Mouse (Mus musculus): ENCODE measurements around the gene BC051142. TPM values are rescaled to one million over a fixed set of nuclear protein-coding genes. Genes with fewer than 3 reads are reported as not detected.

Gene BC051142
- polyA plus RNA-seq (2012; rRNA removed): 7.4 and 8.7 TPM in 2 replicates

DNA sequence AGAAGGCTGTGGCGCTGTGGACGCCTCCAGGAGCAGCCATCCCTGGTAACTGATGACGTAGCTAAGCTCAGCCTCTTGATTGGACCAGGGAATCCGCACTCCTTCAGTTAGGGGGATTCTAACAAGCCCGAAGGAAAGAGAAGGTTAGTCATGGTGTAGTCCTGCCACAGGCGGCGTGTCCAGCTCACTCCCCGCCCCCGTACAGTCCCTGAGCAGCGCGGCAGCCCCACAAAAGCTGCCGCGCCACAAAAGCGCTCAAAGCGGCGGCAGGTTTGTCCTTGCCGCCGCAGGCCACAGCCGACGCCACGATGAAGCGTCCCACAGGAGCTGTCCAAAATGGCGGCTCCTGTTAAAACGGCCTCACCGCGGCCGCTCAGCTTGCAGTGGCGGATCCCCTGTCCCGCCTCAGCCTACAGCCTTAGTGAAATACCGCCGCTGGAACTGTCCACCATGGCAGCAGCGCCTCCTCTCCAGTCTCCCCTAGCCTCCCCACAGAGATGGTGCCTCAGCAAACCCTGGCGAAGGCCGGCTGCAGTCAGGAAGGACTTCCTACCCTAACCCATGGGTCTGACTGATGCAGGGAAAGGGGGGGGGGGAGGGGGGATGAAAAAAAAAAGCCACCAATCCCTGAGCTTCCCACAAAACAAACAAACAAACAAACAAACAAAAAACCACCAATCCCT lies at the start of gene BC051142:
Gene BC051142, plus strand, starts transcription at position 110 of the 683 bp plus-strand sequence.
- Histone ChIP-seq H3K4me3 (ENCODE audit: insufficient read depth, low read length) (peak within 1 kb of the TSS; percentile 36), H3K4me1 (ENCODE audit: control insufficient read depth, insufficient read depth, low read length) (no peaks in the 10 kb centered on the region), H3K27ac (ENCODE audit: insufficient read depth, low read length) (peak within 1 kb of the TSS; percentile 83)
- TF ChIP-seq POLR2A (IDR thresholded peaks at IDR 0.05; ENCODE audit: extremely low read depth, insufficient read depth, low read length): peak; percentile 94
- no peak for TF ChIP-seq CTCF (IDR thresholded peaks at IDR 0.05; ENCODE audit: extremely low read depth, insufficient read depth, low read length)

DNA sequence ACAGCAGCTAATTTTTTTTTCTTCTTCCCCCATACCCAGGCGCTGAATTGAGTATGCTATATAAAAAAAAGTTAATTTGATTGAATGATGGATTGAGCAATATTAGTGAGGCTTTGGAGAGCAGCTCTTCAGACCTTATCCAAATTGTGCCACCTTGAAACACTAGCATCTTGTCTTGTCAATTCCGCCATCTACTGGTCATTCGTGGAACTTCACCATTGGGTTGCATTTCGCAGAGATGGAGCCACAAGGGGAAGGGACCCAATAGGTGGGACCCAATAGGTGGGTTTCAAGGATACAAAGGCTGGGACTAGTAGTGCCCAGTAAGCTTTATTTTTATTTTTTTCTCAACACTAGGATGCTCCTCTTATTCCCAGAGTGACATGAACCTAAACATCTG lies 49.2 kb upstream of the BC051142 start:
- Histone ChIP-seq H3K27ac (ENCODE audit: insufficient read depth, low read length) (no peak overlapping the region), H3K4me3 (ENCODE audit: insufficient read depth, low read length) (no peak overlapping the region), H3K4me1 (ENCODE audit: control insufficient read depth, insufficient read depth, low read length) (no peaks in the 10 kb centered on the region)
- TF ChIP-seq POLR2A (IDR thresholded peaks at IDR 0.05; ENCODE audit: extremely low read depth, insufficient read depth, low read length) (no peak), CTCF (IDR thresholded peaks at IDR 0.05; ENCODE audit: extremely low read depth, insufficient read depth, low read length) (peak; percentile 86)

DNA sequence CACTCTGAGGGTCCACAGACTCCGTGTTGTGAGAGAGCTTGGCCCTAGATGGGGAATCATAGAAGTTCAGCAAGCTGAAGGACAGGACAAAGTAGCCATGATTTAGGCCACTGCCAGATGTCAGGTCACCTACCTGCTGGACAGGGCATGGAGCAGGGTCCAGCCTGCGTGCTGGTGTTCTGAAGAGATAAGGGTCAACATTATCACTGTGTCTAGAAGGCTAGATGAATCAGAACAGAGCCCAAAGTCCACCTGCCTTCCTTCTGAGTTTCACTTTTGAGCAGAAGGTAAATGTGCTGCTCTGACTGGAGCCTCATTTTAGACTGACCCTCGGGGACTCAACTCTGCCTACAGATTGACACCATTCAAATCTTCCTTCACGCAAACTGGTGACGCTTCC lies 44.1 kb upstream of the BC051142 start, which contains the start of gene Btnl2:
Gene Btnl2, plus strand, starts transcription at position 284 of the 400 bp plus-strand sequence.
- TF ChIP-seq CTCF (IDR thresholded peaks at IDR 0.05; ENCODE audit: extremely low read depth, insufficient read depth, low read length): no peak
- no peak for TF ChIP-seq POLR2A (IDR thresholded peaks at IDR 0.05; ENCODE audit: extremely low read depth, insufficient read depth, low read length)
- H3K4me1 ChIP-seq (ENCODE audit: control insufficient read depth, insufficient read depth, low read length): no peaks in the 10 kb centered on the region
- no peak within 1 kb of the TSS for H3K4me3 ChIP-seq (ENCODE audit: insufficient read depth, low read length)
- H3K27ac ChIP-seq (ENCODE audit: insufficient read depth, low read length): no peak within 1 kb of the TSS

DNA sequence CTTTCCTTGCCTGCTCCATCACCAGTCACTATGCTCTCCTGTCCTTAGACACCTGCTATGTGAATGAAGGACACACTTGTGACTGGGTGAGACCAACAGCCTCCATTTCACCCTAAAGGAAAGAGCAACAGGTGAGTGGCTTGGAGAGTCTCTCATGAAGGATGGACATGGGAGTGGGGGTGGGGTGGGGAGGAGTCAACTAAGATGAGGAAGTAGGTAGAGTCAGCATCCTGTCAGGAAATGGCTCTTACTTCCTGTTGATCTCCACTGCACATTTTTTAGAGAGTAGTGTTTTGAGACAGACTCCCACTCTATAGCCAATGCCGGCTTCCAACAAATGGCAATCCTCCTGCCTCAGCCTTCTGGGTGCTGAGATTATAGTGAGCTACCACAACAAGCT lies 43.7 kb upstream of the BC051142 start:
- Histone ChIP-seq H3K4me1 (ENCODE audit: control insufficient read depth, insufficient read depth, low read length) (no peaks in the 10 kb centered on the region), H3K4me3 (ENCODE audit: insufficient read depth, low read length) (no peak overlapping the region), H3K27ac (ENCODE audit: insufficient read depth, low read length) (no peak overlapping the region)
- TF ChIP-seq CTCF (IDR thresholded peaks at IDR 0.05; ENCODE audit: extremely low read depth, insufficient read depth, low read length) (no peak), POLR2A (IDR thresholded peaks at IDR 0.05; ENCODE audit: extremely low read depth, insufficient read depth, low read length) (no peak)

DNA sequence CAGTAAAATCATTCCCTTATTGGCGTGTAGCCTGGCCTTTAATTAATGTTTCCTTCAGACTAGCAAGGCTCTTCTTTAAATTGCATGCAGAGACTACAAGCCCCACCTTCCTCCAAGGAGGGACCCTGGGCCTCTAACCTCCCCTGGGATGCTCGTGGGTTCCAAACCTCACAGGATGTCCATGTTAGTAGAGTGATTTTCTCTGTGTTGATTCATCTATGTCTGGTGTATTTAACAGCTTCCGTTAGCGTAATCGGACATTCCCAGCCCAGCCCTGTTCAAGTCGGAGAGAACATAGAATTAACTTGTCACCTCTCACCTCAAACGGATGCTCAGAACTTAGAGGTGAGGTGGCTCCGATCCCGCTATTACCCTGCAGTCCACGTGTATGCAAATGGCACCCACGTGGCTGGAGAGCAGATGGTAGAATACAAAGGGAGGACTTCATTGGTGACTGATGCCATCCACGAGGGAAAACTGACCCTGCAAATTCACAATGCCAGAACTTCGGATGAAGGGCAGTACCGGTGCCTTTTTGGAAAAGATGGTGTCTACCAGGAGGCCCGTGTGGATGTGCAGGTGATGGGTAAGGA lies 35.6 kb upstream of the BC051142 start:
- no peak overlapping the region for H3K27ac ChIP-seq (ENCODE audit: insufficient read depth, low read length)

DNA sequence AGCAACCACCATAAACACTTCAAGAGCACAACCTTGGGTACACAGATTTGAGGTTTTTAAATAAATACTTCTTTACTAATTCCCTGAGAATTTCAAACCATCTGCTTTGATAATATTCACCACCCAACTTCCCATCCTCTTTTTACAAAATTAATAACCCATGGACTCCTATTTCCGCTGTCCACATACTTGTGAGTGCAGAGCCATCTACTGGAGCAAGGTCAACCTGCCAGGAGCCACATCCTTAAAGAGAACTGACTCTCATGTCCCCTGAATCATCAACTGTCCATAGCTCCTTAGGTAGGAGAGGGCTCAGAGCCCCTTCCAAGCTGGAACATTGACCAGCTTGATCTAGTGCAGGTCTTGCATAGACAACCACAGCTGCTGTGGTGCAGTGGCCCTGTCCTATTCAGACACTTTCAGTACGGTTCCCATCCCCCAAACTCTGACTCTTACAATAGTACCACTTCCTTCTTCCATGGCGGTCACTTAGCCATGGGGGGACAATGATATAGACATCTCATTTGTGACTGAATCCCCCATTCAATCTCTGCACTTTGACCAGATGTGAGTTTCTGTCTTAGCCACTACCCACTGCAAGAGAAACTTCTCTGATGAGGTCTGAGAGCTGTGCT lies 34.8 kb upstream of the BC051142 start:
- Histone ChIP-seq H3K4me1 (ENCODE audit: control insufficient read depth, insufficient read depth, low read length) (no peaks in the 10 kb centered on the region), H3K27ac (ENCODE audit: insufficient read depth, low read length) (no peak overlapping the region), H3K4me3 (ENCODE audit: insufficient read depth, low read length) (no peak overlapping the region)
- TF ChIP-seq POLR2A (IDR thresholded peaks at IDR 0.05; ENCODE audit: extremely low read depth, insufficient read depth, low read length): no peak
- no peak for TF ChIP-seq CTCF (IDR thresholded peaks at IDR 0.05; ENCODE audit: extremely low read depth, insufficient read depth, low read length)

More for the DNA sequence above, 35.6 kb upstream of the BC051142 start:
- Histone ChIP-seq H3K4me3 (ENCODE audit: insufficient read depth, low read length) (no peak overlapping the region), H3K4me1 (ENCODE audit: control insufficient read depth, insufficient read depth, low read length) (no peaks in the 10 kb centered on the region)
- TF ChIP-seq POLR2A (IDR thresholded peaks at IDR 0.05; ENCODE audit: extremely low read depth, insufficient read depth, low read length): no peak
- no peak for TF ChIP-seq CTCF (IDR thresholded peaks at IDR 0.05; ENCODE audit: extremely low read depth, insufficient read depth, low read length)

DNA sequence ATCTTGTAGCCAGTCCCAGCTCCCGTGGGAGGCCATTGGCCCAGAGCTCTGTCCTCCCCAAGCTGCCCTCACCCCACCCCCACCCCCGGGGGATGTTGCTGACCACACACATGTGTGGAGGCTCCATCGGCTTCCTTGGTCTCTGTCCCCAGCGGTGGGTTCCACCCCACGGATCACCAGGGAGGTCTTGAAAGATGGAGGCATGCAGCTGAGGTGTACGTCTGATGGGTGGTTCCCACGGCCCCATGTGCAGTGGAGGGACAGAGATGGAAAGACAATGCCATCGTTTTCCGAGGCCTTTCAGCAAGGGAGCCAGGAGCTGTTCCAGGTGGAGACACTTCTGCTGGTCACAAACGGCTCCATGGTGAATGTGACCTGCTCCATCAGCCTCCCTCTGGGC lies 33.6 kb upstream of the BC051142 start:
- Histone ChIP-seq H3K4me3 (ENCODE audit: insufficient read depth, low read length) (no peak overlapping the region), H3K27ac (ENCODE audit: insufficient read depth, low read length) (no peak overlapping the region), H3K4me1 (ENCODE audit: control insufficient read depth, insufficient read depth, low read length) (no peaks in the 10 kb centered on the region)
- no peak for TF ChIP-seq CTCF (IDR thresholded peaks at IDR 0.05; ENCODE audit: extremely low read depth, insufficient read depth, low read length)
- TF ChIP-seq POLR2A (IDR thresholded peaks at IDR 0.05; ENCODE audit: extremely low read depth, insufficient read depth, low read length): no peak

DNA sequence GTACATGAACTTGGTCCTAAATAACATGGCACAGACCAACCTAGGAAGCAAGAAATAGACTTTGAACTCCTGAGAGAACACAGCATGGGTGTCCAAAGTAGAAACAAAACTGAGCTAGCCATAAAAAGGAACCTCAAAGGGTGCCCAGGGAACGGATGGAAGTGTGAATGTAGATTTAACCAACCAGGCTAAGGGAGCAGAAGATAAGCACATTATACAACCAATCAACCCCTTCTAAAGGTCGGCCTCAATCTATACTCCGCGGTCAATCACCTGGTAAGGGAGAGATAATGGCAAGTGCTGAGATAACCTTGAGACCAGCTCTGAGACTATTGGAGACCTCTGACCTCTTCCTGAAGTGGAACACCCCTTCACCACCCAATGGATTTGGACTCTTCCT lies 28.1 kb upstream of the BC051142 start:
- Histone ChIP-seq H3K27ac (ENCODE audit: insufficient read depth, low read length) (no peak overlapping the region), H3K4me3 (ENCODE audit: insufficient read depth, low read length) (no peak overlapping the region), H3K4me1 (ENCODE audit: control insufficient read depth, insufficient read depth, low read length) (no peaks in the 10 kb centered on the region)
- TF ChIP-seq POLR2A (IDR thresholded peaks at IDR 0.05; ENCODE audit: extremely low read depth, insufficient read depth, low read length) (no peak), CTCF (IDR thresholded peaks at IDR 0.05; ENCODE audit: extremely low read depth, insufficient read depth, low read length) (no peak)

DNA sequence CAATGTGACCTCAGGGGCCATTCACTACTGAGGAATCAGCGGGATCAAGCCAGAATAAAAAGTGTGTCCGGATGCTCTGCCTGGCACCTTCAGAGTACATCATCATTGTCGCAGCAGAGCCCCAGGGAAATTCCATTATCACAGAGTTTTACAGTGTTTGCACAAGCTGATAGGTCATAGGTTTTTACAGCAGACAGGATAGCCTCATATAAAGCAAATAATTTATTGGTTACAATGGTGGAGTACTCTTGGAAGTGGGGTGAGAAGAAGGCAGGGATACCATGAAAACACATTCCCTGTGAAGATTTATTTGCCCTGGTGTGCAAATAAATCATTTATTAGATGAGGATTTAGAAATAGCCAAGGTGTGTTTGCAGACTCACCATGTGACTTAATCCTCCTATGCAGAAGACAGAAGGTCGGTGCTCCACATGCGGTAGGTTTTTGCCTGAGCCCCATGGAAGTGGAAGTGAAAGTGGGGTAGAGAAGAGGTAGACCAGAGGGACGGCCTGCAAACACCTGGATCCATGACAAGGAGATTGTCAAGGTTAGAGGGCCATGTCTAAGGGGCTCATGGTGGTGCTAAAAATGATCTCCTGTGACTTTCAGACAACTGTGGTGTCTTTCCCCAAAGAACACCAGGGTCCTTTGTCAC lies 25.4 kb upstream of the BC051142 start:
- H3K4me1 ChIP-seq (ENCODE audit: control insufficient read depth, insufficient read depth, low read length): no peaks in the 10 kb centered on the region
- no peak overlapping the region for H3K27ac ChIP-seq (ENCODE audit: insufficient read depth, low read length)
- no peak overlapping the region for H3K4me3 ChIP-seq (ENCODE audit: insufficient read depth, low read length)
- no peak for TF ChIP-seq POLR2A (IDR thresholded peaks at IDR 0.05; ENCODE audit: extremely low read depth, insufficient read depth, low read length)
- TF ChIP-seq CTCF (IDR thresholded peaks at IDR 0.05; ENCODE audit: extremely low read depth, insufficient read depth, low read length): no peak
